Comparison of ENCODE assay signal across 8 mouse cellular contexts in the genomic region with DNA sequence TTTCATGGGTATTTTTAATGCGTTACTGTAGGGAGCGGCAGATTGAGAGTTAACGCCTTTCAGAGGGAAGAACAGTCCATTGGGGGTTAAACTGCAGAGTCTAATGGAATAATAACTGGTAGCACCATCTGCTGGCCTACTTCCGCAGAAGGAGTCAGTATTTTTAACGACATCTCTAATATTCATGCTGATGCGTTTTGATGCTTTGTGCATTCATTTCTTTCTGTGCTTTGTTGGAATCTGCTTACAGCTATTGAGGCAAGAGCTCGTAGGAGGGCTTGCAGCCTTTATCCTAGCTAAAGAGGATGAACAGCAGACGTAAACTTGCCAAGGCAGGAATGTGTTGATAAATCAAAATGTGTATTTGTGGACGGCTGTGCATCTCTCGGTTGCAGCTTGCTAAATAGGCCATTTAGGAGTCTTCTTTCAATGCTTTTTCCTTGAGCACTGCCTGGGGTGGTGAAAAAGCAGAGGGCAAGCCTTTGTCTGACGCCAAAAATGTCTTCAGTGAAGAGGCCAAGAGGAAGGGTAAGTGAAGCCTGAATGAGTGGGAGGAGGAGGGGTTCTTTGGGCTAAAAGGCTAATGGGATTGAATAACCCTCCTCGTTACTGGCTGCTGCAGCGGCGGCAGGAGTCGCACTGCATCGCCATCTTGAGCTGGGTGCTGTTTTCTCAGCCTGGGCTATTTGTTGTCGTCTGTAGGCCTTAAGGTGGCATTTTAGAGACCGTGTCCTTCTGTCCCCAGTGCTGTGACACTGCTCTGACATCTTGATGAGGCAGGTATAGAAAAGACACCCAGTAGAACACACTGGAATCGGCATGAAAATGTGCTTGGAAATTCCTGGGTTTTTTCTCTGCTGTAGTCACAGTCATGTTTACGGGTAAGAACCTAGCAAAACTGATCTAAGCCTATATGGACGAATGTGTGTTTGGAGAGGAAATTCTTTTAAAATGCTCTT.
DNase-seq lines count a peak whose midpoint lies in the region; ATAC-seq and TF ChIP-seq lines count a peak whose summit lies in the region.

No protein-coding gene starts in this region.

- no peaks in the 10 kb centered on the region for H3K27me3 ChIP-seq in hindbrain, postnatal 0 days (ENCODE audit: insufficient read depth, low read length)

- WGBS in hindbrain, postnatal 0 days: under 1% methylated on average over 21 of the region's 21 CpGs

- no peaks in the 10 kb centered on the region for H3K9me3 ChIP-seq in hindbrain, postnatal 0 days (ENCODE audit: low read length)

- H3K4me1 ChIP-seq in hindbrain, postnatal 0 days (ENCODE audit: insufficient read depth, low read length): peaks cover 7% of the 10 kb centered on the region; the same call in 1 of the 2 replicates

- H3K36me3 ChIP-seq in hindbrain, postnatal 0 days (ENCODE audit: insufficient read depth, low read length): no peaks in the 10 kb centered on the region

- peak overlapping the region; percentile 90 for H3K4me2 ChIP-seq in hindbrain, postnatal 0 days (ENCODE audit: low read depth, low read length)

- peak; percentile 82 for DNase-seq in gastrocnemius, adult 2 months
- peak; percentile 92 for DNase-seq in hindbrain, postnatal 0 days (ENCODE audit: low spot score)
- DNase-seq in left cerebral cortex, adult 2 months (ENCODE audit: extremely low spot score in 1 of 2, low spot score in 2 of 2): peak; percentile 63 to 70
- DNase-seq in right cerebral cortex, postnatal 10 days (ENCODE audit: low spot score in 2 of 2): peak; percentile 83 to 89
- DNase-seq in urinary bladder, postnatal 4 days (ENCODE audit: low spot score in 2 of 2): peak; percentile 47 to 69

- TF ChIP-seq CTCF in gastrocnemius, adult 2 months (IDR thresholded peaks at IDR 0.05): peak; percentile 71
- TF ChIP-seq CTCF in hindbrain, postnatal 0 days (IDR thresholded peaks at IDR 0.05; ENCODE audit: low read depth): peak; percentile 73
- peak; percentile 59 for TF ChIP-seq CTCF in left cerebral cortex, adult 2 months (IDR thresholded peaks at IDR 0.05)

- H3K4me3 ChIP-seq in gastrocnemius, adult 2 months: peak overlapping the region; percentile 74
- peak overlapping the region; percentile 45 for H3K4me3 ChIP-seq in hindbrain, postnatal 0 days (ENCODE audit: low read length)
- peak overlapping the region; percentile 59 for H3K4me3 ChIP-seq in left cerebral cortex, adult 2 months

- ATAC-seq in activated CD4-positive, CD25-positive, alpha-beta regulatory T cell, adult 4 months: peak; percentile 92
- ATAC-seq in common myeloid progenitor, adult 5-6 weeks (replicated peaks; ENCODE audit: low read depth, poor library complexity, severe bottlenecking): peak; percentile 93
- ATAC-seq in hindbrain, postnatal 0 days: peak; percentile 98
- ATAC-seq in megakaryocyte, adult 5-6 weeks (ENCODE audit: poor library complexity, severe bottlenecking): peak; percentile 90

- H3K27ac ChIP-seq in gastrocnemius, adult 2 months: peak overlapping the region; percentile 92
- H3K27ac ChIP-seq in hindbrain, postnatal 0 days: peak overlapping the region; percentile 99
- H3K27ac ChIP-seq in left cerebral cortex, adult 2 months: peak overlapping the region; percentile 99

- H3K9ac ChIP-seq in hindbrain, postnatal 0 days (replicated peaks; ENCODE audit: low read length): peak overlapping the region; percentile 78

- intact Hi-C loops in gastrocnemius, adult 2 months (cut with DNase I): loop anchor here (1.0 to 5.0 kb wide), 3 partner anchors 43 to 126 kb away; partner anchors contain the start of gene Chd9
- intact Hi-C loops in left cerebral cortex, adult 2 months (cut with DNase I): loop anchor here (1.0 to 2.0 kb wide), 2 partner anchors 46 to 126 kb away; no protein-coding TSS in a partner anchor

Comparison
In these comparisons a context has a peak if more than half of its experiments do, and no peak if none do; other contexts are left out.
1. Peak in every context shown above with its lines: DNase-seq, ATAC-seq, H3K4me3 ChIP-seq and H3K27ac ChIP-seq.